Mouse (Mus musculus): Measurements from ENCODE around the gene Ttc7b.

Gene Ttc7b

DNA sequence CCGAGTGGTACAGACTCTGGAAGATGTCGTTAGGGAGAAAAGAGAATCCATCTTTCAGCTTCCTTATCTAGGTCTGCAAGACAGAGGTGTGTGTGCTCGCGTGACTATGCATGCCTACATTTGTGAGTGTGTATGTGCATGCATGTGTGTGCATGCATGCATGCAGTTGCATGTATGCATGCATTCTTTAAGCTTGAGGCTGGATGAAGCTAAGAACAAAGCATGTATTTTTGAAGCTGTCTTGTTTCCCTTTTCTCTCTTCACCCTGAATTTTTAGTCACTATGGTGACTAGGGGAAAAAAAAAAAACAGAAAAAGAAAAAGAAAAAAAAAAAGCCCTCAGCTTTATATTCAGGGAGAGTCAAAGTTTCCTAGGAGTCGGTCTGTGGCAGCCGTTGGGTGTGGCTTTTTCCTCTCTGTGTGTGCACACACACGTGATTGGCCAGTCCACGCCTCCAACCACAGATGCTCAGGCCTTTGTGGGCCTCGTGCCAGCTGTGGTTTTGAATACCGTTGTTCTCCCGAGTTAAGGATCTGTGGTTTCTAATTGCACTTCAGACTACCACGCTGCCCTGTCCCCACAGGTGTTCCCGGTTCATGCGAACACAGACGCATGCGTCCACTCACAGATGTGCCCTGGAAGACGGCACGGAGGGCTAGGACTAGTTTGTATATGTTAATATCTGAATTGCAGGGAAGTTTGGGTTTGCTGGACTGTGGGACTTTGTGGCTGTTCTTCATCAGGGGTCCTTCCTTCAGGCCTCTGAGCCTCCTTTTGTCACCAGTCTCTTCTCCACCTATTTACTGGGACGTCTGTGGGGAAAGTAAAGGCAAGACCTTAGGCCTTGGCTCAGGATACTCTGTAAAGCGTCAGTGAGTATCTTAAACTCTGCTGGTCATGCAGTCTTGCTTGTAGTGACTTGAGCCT lies 243.8 kb downstream of the Ttc7b start:
- no peak; the same call in 1 of the 2 replicates for ATAC-seq (ENCODE audit: low TSS enrichment)

DNA sequence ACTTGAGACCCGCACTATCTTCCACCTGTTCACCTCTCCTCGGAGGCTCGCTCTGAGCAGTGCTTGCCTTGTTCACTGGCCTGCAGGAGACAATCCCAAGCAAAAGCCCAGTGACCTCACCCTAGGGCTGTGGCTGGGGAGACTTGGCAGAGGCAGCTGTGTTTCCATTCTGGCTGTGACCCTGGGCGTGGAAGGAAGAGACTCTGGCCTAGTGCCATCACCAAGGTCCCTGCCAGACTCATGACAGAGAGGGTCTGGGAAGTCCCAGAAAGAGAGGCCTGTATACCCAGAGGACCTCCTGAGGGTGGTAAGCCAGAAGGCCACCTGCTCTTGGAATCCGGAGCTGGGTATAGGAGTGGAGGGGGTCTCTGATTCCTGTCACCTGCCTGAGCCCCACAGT lies 244.8 kb downstream of the Ttc7b start:
- ATAC-seq (ENCODE audit: low TSS enrichment): no peak

DNA sequence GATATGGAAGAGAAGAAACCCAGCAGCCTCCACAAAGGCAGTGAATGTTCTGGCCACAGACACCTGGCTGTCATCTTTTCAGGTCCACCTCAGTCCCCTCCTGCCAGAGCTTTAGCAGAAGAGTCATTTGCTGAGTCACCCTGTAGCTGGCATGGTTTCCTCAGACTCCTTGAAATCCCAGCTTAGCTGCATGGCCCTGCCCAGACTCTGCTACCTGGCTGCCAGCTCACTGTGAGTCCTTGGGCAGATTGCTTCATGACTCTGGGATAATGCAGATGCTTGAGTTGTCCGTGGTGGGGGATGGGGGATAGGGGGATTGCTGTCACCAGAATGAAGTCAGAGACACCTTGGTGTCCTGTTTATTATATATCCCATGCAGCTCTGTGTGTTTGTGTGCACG lies 247.6 kb downstream of the Ttc7b start:
- no peak for ATAC-seq (ENCODE audit: low TSS enrichment)

DNA sequence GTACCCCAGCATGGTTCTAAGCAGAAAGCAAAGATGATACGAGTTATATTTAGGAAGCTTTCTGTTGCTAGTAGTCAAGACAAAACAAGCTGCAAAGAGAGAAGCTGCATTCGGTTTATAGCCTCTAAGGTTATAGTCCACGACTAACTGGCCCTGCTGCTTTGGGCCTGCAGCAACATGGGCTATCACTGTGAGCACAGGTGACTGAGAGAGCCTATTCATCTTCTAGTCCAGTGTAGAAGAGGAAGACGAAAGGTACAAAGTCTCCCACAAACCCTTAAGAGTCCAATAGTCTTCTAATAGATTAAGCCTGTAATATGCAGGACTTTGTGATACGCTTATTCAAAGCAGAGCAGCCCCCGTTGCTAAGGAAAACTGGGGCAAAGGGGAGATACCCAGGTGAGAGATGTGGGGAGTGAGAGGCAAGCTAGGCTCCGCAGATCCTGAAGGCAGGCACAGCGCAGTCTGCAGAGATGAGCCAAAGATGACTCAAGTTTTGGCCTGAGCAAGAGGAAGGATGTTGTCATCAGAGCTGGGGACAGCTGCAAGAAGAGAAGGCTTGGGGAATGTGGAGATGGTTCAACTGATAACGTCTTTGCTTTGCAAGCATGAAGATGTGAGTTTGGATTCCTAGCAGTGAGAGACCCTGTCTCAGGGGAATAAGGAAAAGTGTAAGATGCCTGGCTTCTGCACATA lies 250.5 kb downstream of the Ttc7b start:
- peak; percentile 47 for ATAC-seq (ENCODE audit: low TSS enrichment)

DNA sequence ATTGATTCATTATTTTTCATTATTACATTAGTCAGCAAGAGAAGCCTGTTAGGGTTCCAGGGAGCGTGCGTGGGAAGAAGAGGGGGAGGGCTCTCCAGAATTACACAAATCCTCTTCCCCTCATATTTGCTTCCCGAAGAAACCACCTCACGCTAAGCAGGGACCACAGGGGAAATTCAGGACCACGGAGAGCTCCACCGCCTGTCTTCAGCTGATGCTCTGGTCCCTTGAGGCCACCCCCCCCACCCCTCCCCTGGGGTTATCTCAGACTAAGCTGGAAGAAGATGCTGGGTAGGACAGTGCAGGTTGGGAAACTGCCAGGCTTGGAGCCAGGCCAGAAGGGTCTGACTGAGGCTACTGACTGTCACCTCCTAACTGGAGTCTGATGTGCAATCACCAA lies 252.6 kb downstream of the Ttc7b start:
- ATAC-seq (ENCODE audit: low TSS enrichment): no peak

DNA sequence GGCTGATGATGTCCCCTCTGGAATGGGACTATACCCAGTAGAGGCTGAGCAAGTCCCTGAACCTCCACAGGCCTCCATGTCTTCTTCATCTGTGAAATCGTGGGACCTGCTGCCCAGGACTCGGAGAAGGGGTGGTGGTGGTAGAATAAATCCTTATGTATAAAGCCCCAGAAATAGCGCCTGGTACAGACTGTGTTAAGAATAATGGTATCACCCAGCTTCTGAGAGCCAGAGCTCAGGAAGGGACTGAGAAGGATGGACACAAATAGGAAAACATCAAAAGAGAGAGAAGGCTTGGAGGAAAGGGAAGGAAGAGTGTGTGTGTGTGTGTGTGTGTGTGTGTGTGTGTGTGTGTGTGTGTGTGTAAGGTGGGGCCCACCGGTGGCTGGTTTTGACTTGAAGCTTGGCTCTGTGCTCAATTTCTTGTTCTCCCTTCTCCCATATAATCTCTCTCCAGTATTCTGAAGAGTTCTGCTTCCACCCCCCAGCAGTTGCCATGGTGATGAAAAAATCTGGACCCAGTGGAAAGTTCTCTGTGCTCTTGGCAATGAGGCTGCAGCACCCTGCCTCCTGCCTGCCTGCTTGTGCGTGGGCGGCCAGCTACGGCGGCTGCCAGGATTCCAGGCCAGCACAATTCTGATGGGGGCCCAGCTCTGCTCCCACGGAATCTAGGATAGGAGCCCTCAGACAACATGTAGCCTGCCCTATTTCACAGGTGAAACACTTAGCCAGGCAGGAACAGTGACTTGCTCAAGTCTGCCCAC lies 254.9 kb downstream of the Ttc7b start:
- peak; percentile 78 for ATAC-seq (ENCODE audit: low TSS enrichment)

DNA sequence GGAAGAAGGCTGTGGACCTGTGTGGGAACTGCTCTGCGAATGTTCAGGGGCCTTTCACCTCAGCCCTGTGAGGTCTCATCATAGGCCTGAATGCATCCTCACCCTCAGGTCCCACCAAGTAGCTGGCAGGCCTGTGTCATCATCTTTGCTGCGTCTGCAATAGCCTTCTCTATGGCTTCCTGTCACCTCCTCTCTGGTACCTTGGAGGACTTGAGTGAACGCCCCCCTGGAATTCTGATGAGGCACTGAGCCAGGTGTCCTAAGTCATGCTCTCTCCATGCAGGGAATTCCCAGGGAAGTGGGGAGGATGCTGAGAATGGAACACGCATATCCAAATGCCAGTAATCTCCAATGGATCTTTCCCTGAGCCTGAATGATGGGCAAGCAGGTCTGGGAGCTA lies 255.7 kb downstream of the Ttc7b start:
- no peak for ATAC-seq (ENCODE audit: low TSS enrichment)

DNA sequence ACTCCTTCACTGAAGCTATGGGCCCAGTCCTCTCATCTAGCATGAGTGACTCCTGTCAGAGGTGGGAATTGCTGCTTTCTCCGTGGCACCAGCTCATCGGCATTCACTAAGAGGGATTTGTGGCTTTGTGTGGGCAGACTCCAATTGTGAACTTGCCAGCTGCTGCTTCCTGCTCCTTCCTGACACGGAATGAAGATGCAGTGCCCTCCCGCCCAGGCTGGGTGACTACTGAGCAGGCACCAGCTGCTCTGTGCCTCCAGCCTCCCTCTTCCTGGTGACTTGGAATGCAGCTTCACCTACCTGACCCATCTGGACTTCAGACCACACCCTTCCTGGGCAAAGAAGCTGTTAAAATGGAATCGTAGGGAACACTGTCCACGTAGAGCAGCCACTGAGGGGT lies 257.8 kb downstream of the Ttc7b start:
- ATAC-seq (ENCODE audit: low TSS enrichment): no peak

DNA sequence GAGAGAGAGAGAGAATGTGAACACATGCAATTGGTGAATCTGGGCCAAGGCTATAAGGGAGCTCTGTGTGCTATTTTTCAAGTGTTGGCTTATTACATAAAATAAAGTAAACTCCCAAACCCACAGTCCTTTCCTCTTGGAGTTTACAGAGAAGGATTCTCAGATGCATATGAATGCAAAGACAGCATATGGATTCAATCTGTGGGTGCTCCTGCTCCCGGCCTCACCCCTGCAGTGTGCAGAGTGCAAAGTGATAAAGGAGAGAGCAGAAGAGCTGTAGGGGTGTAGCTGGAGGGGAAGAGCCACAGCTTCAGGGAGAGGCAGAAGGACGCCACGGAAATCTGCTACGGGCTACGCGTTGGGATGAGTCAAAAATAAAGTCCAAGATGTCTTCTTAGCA lies 258.9 kb downstream of the Ttc7b start:
- peak; percentile 25 for ATAC-seq (ENCODE audit: low TSS enrichment)

DNA sequence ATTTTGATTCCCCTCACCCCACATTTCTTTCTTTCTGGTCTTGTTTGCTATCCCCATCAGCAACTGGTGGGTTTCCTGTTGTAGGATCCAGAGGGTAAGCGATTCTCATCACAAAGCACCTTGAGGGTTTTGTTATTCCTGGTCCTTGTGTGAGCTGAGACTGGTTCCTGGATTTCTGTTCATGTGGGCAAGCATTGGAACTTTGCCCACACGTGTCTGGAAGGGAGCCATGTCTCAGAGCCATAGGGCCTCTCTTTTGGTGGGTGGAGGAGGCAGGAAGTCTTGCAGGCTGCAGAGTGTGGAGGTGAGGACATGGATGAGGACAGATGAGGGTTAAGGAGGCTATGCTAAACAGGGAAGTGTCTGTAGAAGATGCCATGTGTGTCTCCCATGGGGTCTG lies 260.5 kb downstream of the Ttc7b start:
- ATAC-seq (ENCODE audit: low TSS enrichment): no peak

DNA sequence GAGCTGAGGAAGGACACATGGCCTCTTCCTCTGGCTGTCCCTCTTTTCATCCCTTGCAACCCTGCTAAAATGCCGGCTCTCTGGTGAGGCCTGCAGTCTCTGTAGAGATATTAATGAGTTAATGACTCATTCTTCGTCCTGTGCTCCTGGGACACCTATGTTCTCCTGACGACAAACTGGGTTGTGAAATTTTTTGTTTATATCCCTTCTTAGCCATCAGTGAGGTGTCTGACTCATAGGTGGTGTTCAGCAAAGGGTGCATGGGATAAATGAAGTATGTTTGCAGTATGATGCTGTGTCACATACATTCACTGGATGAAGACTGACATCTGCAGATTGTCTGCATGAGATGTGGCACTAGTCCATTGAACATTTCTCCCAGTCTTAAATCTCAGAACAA lies 262.8 kb downstream of the Ttc7b start:
- ATAC-seq (ENCODE audit: low TSS enrichment): no peak

DNA sequence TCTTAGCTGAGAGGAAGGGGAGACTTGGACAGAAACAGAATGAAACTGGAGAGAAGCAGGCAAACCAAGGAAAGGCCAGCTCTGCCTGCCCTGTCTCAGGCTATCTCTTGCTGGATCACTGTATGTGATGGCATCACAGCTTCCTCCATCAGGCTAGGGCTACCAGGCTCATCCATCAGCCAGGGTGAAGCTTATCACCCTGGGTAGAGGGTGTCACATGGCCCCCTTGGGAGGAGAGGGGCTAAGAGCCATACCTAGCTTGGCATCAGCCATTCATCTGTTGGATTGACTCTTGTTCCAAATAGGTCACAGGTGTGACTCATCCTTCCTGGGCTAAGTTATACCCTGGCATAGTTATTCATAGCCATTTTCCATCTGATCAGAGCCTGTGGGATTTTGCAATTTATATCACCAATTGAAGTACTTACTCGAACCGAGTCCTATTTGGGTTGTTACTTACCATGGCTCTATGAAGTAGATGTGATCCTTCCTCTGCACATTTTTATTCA lies 265.1 kb downstream of the Ttc7b start:
- ATAC-seq (ENCODE audit: low TSS enrichment): no peak; the same call in 1 of the 2 replicates

DNA sequence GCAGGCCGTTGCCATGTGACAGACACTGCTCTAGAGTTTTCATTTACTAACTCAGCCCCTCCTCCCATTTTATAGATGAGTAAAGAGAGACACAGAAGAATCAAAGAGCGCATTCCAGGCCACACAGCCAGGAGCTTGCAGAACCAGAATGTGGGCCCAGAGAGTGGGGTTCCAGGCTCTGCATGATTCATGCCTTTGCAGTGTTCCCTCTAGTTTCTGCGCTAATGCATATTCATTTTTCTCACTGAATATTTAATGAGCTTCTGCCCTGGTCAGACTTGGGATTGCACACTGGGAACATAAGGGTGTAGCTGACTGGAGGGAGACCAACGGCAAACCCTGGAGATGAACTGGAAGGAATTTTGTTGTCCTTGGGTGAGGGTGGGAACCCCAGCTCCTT lies 266.2 kb downstream of the Ttc7b start:
- peak; percentile 89 for ATAC-seq (ENCODE audit: low TSS enrichment)

Measured in frontal cortex, adult (tissue).